Mouse (Mus musculus): ENCODE measurements around the gene Phactr2.

Gene Phactr2

DNA sequence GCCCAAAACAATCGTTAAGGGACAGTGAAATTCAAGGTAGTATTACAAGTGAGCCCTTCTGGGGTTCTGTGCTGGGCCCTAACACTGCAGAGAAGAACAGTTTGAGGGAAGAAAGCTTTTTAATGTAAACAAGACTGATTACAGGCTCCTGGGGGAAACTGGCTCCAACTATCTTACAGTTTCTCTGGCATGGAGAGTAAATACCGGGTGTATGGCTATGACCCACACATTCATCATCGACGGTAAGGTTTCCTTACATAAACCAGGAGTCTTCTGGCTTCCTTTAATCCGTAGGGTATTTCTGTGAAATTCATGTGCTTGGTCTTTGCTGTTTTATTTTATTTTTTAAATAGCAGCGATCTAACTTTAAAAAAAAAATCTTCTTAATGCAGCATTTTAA, 261.4 kb downstream of the Phactr2 start:
- WGBS: 84% methylated on average over 6 of the region's 6 CpGs

DNA sequence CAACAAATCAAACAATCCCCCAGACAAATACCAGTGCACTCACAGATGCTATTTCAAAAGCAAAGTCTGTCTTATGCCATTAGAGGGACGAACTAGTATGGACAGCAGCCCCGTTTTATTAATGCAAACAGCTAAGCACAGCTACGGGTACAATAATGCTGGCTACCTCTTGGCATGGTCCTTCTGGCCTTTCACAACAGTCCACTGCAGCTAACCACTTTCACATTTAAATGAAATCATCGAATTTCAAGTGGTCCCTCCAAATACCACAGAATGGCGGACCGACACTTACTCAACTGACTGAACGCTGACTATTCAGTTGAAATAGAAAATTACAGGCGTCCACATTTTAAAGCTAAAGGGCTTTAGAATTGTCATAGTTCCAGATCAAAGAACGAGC, 261.9 kb downstream of the Phactr2 start:
- WGBS: 67% methylated on average over 9 of the region's 9 CpGs

- 88% methylated on average over 8 of the region's 8 CpGs for WGBS
These were observed 264.1 kb downstream of the Phactr2 start for GRCm38 (mm10) chr10:13209930-13210637.

GRCm38 (mm10) chr10:13209506-13209905, 264.7 kb downstream of the Phactr2 start:
- WGBS: 77% methylated on average over 3 of the region's 3 CpGs

- WGBS: 93% methylated on average over 4 of the region's 4 CpGs
These were observed 265.2 kb downstream of the Phactr2 start for GRCm38 (mm10) chr10:13209061-13209460.

GRCm38 (mm10) chr10:13201741-13202293, 272.4 kb downstream of the Phactr2 start:
- WGBS: 96% methylated on average over 6 of the region's 6 CpGs

- WGBS: 91% methylated on average over 3 of the region's 3 CpGs
These were observed 273.4 kb downstream of the Phactr2 start for GRCm38 (mm10) chr10:13200862-13201261.

GRCm38 (mm10) chr10:13199234-13199633, 275.0 kb downstream of the Phactr2 start:
- 86% methylated on average over 1 of the region's 1 CpGs for WGBS

- WGBS: 78% methylated on average over 8 of the region's 8 CpGs
These were observed 277.2 kb downstream of the Phactr2 start for GRCm38 (mm10) chr10:13196872-13197507.

DNA sequence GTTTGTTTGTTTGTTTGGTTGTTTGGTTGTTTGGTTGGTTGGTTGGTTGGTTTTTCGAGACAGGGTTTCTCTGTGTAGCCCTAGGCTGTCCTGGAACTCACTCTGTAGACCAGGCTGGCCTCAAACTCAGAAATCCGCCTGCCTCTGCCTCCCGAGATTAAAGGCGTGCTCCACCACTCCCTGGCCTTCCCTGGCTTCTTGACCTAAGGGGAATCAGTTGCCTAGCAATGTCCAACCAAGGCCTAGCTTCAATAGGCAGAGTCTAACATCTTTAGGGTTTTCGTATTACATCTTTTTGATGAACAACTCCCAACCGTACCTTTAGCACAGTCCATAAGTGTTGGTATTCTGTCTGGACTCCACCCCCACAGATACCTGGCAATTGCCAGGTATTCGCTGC, 280.7 kb downstream of the Phactr2 start:
- WGBS: 87% methylated on average over 7 of the region's 7 CpGs

- under 1% methylated on average over 43 of the region's 43 CpGs for WGBS
These were observed 281.4 kb downstream of the Phactr2 start, which contains the start of gene Ltv1 for GRCm38 (mm10) chr10:13192731-13193351. Gene Ltv1 (minus strand): TSS chr10:13193168.

- WGBS: 88% methylated on average over 5 of the region's 5 CpGs
These were observed 284.3 kb downstream of the Phactr2 start for GRCm38 (mm10) chr10:13189881-13190280.

DNA sequence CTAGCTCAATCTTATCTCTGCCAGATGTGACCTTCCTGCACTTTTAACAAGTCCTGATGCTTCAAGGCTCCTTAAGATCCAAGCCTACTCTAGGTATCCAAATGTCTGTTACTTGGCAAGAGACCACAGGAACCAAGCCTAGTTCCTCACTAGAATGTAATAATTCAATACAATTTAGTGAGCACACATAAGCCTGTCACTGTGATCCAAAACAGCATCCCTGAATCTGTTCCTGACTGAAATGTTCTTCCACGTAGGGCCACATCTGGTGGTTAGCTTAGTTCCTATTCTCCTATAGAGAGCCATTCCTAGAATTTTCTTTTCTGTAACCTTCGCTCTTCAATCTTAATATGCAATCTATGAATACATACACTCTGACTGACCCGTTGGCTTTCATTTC, 287.5 kb downstream of the Phactr2 start:
- WGBS: 94% methylated on average over 3 of the region's 3 CpGs

DNA sequence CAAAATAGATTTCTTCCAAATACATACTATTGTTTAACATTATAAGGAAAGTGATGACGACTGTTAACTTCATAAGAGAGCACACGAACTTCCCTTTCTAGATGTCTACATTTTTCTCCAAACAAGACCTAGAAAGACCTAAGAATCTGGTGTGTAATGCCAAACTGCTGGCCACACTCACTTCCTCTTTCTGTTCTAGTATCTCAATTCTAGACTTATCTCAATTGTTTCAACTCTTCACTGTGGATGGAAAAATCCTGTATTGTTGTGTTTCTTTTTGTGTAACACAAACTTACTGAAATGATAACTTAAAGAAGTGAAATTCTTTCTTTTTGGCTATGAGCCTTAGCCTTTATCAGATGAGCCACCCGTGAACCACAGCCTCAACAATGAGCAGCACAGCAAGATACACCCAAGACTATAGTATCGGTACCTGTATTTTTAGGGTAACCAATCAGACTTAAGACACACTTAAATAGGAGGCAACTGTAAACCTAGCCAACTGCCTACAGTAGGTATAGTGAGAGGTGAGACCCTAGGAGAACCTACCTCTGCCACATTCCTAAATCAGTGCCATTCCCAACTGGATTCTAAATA, 289.9 kb downstream of the Phactr2 start:
- WGBS: 93% methylated on average over 4 of the region's 4 CpGs

- WGBS: 97% methylated on average over 7 of the region's 7 CpGs
These were observed 294.0 kb downstream of the Phactr2 start for GRCm38 (mm10) chr10:13180211-13180610.

DNA sequence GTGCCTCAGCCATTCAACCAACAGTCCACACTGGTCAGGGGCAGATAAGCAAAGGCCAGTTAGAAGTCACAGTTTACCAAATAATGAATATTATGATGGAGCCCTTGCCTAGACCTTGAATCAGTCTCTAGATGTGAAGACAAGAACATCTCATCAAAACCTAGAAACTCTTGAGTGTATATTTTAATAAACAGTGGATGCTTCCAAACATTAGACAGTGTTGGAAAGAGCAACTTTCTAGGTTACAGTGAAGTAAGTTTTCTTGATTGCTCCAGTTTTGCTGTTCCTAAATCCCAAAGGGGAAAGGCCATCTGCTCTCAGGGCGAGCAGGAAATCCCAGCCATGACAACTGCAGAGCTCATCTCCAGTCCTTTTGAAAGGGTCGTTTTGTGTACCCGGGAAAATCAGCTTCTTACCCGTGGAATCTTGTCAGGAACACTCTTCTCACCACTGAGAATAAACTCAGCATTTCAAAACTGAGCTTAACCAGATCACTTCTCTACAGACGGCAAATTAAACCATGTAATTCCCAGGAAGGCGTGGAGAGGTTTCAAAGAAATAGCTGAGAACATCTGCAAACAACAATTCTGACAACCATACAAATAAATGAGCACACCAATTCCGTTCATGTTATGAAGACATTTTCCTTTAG, 296.1 kb downstream of the Phactr2 start, which contains the start of gene Zc2hc1b:
Zc2hc1b (minus strand) TSS at position 51 of the 652 bp plus-strand sequence.
- WGBS: 91% methylated on average over 7 of the region's 7 CpGs

DNA sequence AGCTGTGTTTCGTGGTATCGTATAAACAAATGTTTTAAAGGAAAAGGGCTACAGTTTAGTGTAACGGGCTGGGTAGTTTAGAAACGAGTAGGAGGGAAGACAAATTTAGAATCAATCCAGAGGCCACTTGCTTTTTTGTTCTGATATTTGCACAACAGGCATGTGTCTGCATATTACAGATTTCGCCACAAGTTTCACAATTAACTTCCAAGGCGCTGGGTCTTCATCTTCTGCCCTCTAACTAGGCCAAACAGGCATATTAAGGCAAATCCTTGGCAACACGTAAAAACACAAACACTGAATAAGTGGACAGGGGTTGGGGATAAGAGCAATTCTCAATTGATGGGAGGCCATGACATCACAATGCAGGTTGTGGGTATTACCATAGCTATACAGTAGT, 298.3 kb downstream of the Phactr2 start:
- WGBS: 85% methylated on average over 7 of the region's 7 CpGs

GRCm38 (mm10) chr10:13172798-13173221, 301.4 kb downstream of the Phactr2 start:
- WGBS: 61% methylated on average over 10 of the region's 10 CpGs

- 69% methylated on average over 2 of the region's 2 CpGs for WGBS
These were observed 302.8 kb downstream of the Phactr2 start for GRCm38 (mm10) chr10:13171461-13171860.

DNA sequence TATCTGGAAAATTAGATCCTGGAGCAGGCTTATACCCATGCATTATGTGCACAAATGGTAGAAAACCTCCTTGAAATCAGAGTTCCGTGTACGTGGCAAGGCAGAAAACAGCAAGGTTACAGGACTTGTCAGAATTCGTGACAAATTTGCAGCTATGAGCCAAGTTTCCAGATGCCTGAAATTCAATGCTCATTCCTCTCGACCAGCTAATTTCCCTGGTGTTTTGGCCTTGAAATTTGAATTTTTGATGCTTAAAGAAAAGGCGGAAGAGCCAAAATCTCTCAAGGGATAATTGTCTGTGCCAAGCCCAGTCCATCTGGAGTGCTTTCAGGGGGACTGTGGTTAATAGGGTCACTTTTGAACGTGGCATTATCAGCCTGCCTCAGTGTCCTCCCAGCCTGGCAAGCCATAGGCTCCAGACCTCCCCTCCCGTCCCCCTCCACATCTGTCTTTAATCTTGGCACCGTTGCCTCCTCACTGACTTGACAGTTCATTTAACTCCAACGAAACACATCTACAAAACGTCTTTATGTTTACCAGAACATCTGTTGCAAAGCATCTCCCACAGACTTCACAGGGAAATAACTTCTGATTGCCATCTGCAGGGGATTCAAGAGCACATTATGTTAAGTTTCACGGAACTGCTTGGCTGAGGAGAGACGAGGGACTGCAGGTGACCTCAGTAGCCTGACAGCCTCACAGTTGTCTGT, 303.3 kb downstream of the Phactr2 start:
- 41% methylated on average over 12 of the region's 12 CpGs for WGBS

DNA sequence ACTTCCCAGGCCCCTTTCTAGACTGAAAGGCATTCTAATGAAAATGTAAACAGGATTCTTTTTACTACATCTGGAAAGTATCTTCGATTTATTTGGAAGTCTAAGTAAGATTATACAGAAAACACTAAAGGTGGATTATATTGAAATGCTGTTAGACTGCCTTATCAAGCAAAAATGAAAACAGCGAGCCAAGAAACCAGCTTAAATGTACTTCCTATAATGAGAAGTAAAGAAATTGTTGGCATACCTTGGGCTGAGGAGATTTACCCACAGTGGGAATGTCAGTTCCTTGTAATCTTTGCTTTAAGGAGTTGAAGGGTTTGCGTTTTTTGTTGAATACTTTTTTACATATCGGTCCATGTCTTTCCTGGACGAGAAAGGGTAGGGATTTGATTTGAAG, 305.8 kb downstream of the Phactr2 start:
- WGBS: 94% methylated on average over 5 of the region's 5 CpGs
